Mouse (Mus musculus) C2C12 (cell line): ENCODE results near the gene Il23a.

ENCODE experiments used
- CTCF ChIP-seq: IDR thresholded peaks from one replicate; pipeline ENCODE4 v1.5.1; 2011; ENCODE audit not compliant: control insufficient read depth, insufficient read depth, insufficient read length
- USF1 ChIP-seq: IDR thresholded peaks from one replicate; pipeline ENCODE4 v1.6.1; 2011; ENCODE audit warnings: low read depth, mild to moderate bottlenecking, control low read depth, moderate library complexity

- TF ChIP-seq CTCF (no peak), USF1 (no peak)
These were observed 309 bp downstream of the Il23a start for GRCm38 (mm10) chr10:128298243-128298642.
